Mouse (Mus musculus) erythroblast, embryonic 14.5 days (primary cell): Measurements from ENCODE around the gene Ccm2.

Source experiments
- GATA1 ChIP-seq: IDR thresholded peaks from 2 replicates; pipeline ENCODE4 v1.6.1; 2012; ENCODE audit warnings: low read length, inconsistent platforms, mixed read lengths
- TAL1 ChIP-seq: IDR thresholded peaks from 3 replicates; pipeline ENCODE4 v1.6.1; 2012; ENCODE audit warnings: low read length, inconsistent platforms, mixed read lengths

DNA sequence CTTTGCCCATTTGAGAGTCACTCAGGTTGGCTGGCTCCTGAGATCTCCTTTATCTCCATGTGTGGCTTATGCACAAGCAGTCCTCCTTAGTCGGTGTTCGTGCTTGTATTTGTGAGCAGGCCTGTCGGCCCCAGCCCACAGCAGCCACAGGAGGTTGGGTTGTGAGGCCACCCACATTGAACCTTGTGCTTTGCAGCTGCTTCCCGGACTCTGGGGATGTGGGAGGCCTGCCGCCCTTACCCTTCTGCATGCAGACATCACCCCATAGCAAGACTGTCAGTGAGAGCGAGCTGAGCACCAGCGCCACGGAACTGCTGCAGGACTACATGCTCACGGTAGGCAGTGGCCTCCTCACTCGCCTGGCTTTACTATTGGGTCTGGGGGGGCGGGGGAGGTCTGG is 46.7 kb downstream of the Ccm2 start:
- TF ChIP-seq TAL1 = no peak
- TF ChIP-seq GATA1 = no peak
